Mouse (Mus musculus) midbrain, postnatal 0 days (tissue): ENCODE results near the gene Borcs6. TPM values are rescaled to one million over a fixed set of nuclear protein-coding genes. Genes with fewer than 3 reads are reported as not detected.

Experiments used
- ATAC-seq: fragments of 200-750 bp; cut with Nextera tagmentation; 2 replicates; pipeline ENCODE4 v1.8.0; 2017; ENCODE audit warnings: moderate number of reproducible peaks, mild to moderate bottlenecking, moderate TSS enrichment, moderate library complexity; ENCODE audit not compliant: low FRiP score
- DNase-seq: peaks from one replicate; pipeline ENCODE4 v3.0.0-alpha.2; 2015; ENCODE audit warnings: low spot score
- H3K27ac ChIP-seq: fragments of 300-500 bp; sonication (generic); 2 replicates; pipeline ENCODE4 v1.5.1; 2014; ENCODE audit warnings: low read depth, mild to moderate bottlenecking, low read length, mixed read lengths
- H3K27me3 ChIP-seq: fragments of 300-500 bp; sonication (generic); 2 replicates; pipeline ENCODE4 v1.6.1; 2014; ENCODE audit warnings: low read length, control low read depth, mixed read lengths; ENCODE audit not compliant: insufficient read depth
- H3K36me3 ChIP-seq: fragments of 300-500 bp; sonication (generic); 2 replicates; pipeline ENCODE4 v1.6.1; 2014; ENCODE audit warnings: low read length, control low read depth, mixed read lengths; ENCODE audit not compliant: insufficient read depth
- H3K4me1 ChIP-seq: fragments of 300-500 bp; sonication (generic); 2 replicates; pipeline ENCODE4 v1.6.1; 2014; ENCODE audit warnings: mild to moderate bottlenecking, control low read depth, antibody characterized with exemption, low read length, mixed read lengths; ENCODE audit not compliant: insufficient read depth
- H3K4me2 ChIP-seq: fragments of 300-500 bp; sonication (generic); 2 replicates; pipeline ENCODE4 v1.6.1; 2014; ENCODE audit warnings: low read depth, mild to moderate bottlenecking, low read length, mixed read lengths; ENCODE audit not compliant: poor library complexity, severe bottlenecking
- H3K4me3 ChIP-seq: fragments of 300-500 bp; sonication (generic); 2 replicates; pipeline ENCODE4 v1.5.1; 2014; ENCODE audit warnings: low read depth, mild to moderate bottlenecking, low read length, moderate library complexity
- H3K9ac ChIP-seq: fragments of 300-500 bp; sonication (generic); replicated peaks from 2 replicates; pipeline ENCODE4 v1.6.1; 2014; ENCODE audit warnings: mild to moderate bottlenecking, low read length, moderate library complexity, mixed read lengths; ENCODE audit not compliant: poor library complexity, severe bottlenecking
- H3K9me3 ChIP-seq: fragments of 300-500 bp; sonication (generic); 2 replicates; pipeline ENCODE4 v1.6.1; 2016; ENCODE audit warnings: low read length, control low read depth
- CTCF ChIP-seq: IDR thresholded peaks from 2 replicates; pipeline ENCODE4 v1.5.1; 2016; ENCODE audit warnings: antibody characterized with exemption, mild to moderate bottlenecking
- WGBS: fragments of 180-500 bp; shearing (Covaris S2); extraction: QIAGEN DNeasy Blood & Tissue Kit; methylation state at CpG from one replicate; pipeline ENCODE4 v1.1.7; 2014; 5-methylcytosine and 5-hydroxymethylcytosine counted together
- polyA plus RNA-seq: library from polyadenylated mRNA; unstranded; fragments of >200 nt; fragmentation: Nextera tagmentation; extraction: Ambion mirVana; gene quantifications from 2 replicates; pipeline ENCODE4 v1.2.1, GENCODE M21; 2015
- total RNA-seq: library from RNA; depleted of rRNA; stranded (reverse); fragments of >200 nt; gene quantifications from 2 replicates; pipeline ENCODE4 v1.2.3, GENCODE M21; 2014

Gene Borcs6
- total and polyA plus RNA-seq, 2 experiments from 2014 or later: 21.3 to 33.3 TPM

GRCm38 (mm10) chr11:69064259-69065133, 5.0 kb downstream of the Borcs6 start:
- H3K36me3 ChIP-seq: no peaks in the 10 kb centered on the region
- ATAC-seq (no peak), DNase-seq (no peak)
- 48% methylated on average over 9 of the region's 9 CpGs for WGBS
- no peaks in the 10 kb centered on the region for H3K9me3 ChIP-seq
- H3K27ac ChIP-seq: no peak overlapping the region
- peak overlapping the region; percentile 58 for H3K9ac ChIP-seq
- TF ChIP-seq CTCF: no peak
- H3K4me2 ChIP-seq: peak overlapping the region; percentile 86
- peak overlapping the region; percentile 90 for H3K4me3 ChIP-seq
- H3K4me1 ChIP-seq: peaks cover 13% of the 10 kb centered on the region
- no peaks in the 10 kb centered on the region for H3K27me3 ChIP-seq

- H3K4me1 ChIP-seq: peaks cover 13% of the 10 kb centered on the region
- TF ChIP-seq CTCF: no peak
- no peak for DNase-seq
These were observed 5.9 kb downstream of the Borcs6 start for GRCm38 (mm10) chr11:69065394-69065925.

GRCm38 (mm10) chr11:69066163-69066861, 6.8 kb downstream of the Borcs6 start:
- H3K27ac ChIP-seq: peak overlapping the region; percentile 20; the same call in 1 of the 2 replicates
- no peak for TF ChIP-seq CTCF
- no peaks in the 10 kb centered on the region for H3K27me3 ChIP-seq
- H3K9ac ChIP-seq: peak overlapping the region; percentile 45
- ATAC-seq (no peak), DNase-seq (peak; percentile 59)
- peaks cover 10% of the 10 kb centered on the region for H3K4me1 ChIP-seq
- 1% methylated on average over 28 of the region's 29 CpGs for WGBS
- H3K36me3 ChIP-seq: no peaks in the 10 kb centered on the region
- H3K9me3 ChIP-seq: no peaks in the 10 kb centered on the region
- peak overlapping the region; percentile 39 for H3K4me3 ChIP-seq
- peak overlapping the region; percentile 91 for H3K4me2 ChIP-seq

More at GRCm38 (mm10) chr11:69065394-69065925, 5.9 kb downstream of the Borcs6 start:
- 53% methylated on average over 3 of the region's 3 CpGs for WGBS
- Histone ChIP-seq H3K27me3 (no peaks in the 10 kb centered on the region), H3K27ac (no peak overlapping the region), H3K4me3 (no peak overlapping the region; the same call in 1 of the 2 replicates), H3K4me2 (peak overlapping the region; percentile 91; the same call in 1 of the 2 replicates), H3K36me3 (no peaks in the 10 kb centered on the region), H3K9me3 (no peaks in the 10 kb centered on the region), H3K9ac (no peak overlapping the region)
- ATAC-seq: no peak

- H3K9ac ChIP-seq: no peak overlapping the region
- no peaks in the 10 kb centered on the region for H3K9me3 ChIP-seq
- H3K27me3 ChIP-seq: no peaks in the 10 kb centered on the region
- peak overlapping the region; percentile 91 for H3K4me2 ChIP-seq
- H3K27ac ChIP-seq: peak overlapping the region; percentile 20; the same call in 1 of the 2 replicates
- no peaks in the 10 kb centered on the region for H3K36me3 ChIP-seq
- 12% methylated on average over 8 of the region's 8 CpGs for WGBS
- DNase-seq (peak; percentile 95), ATAC-seq (no peak)
- TF ChIP-seq CTCF: peak; percentile 92
- peaks cover 8% of the 10 kb centered on the region; the same call in 1 of the 2 replicates for H3K4me1 ChIP-seq
- peak overlapping the region; percentile 39 for H3K4me3 ChIP-seq
These were observed 7.4 kb downstream of the Borcs6 start for GRCm38 (mm10) chr11:69066956-69067355.

- Histone ChIP-seq H3K27ac (no peak overlapping the region), H3K9me3 (no peaks in the 10 kb centered on the region), H3K4me3 (no peak overlapping the region), H3K27me3 (no peaks in the 10 kb centered on the region), H3K36me3 (no peaks in the 10 kb centered on the region), H3K9ac (no peak overlapping the region), H3K4me2 (no peak overlapping the region), H3K4me1 (peaks cover 12% of the 10 kb centered on the region; the same call in 1 of the 2 replicates)
- no peak for TF ChIP-seq CTCF
- DNase-seq: no peak
- 54% methylated on average over 6 of the region's 6 CpGs for WGBS
- no peak for ATAC-seq
These were observed 8.1 kb downstream of the Borcs6 start for GRCm38 (mm10) chr11:69067601-69068000.
